Comparison of ENCODE assay signal across 8 mouse cellular contexts in the genomic region with DNA sequence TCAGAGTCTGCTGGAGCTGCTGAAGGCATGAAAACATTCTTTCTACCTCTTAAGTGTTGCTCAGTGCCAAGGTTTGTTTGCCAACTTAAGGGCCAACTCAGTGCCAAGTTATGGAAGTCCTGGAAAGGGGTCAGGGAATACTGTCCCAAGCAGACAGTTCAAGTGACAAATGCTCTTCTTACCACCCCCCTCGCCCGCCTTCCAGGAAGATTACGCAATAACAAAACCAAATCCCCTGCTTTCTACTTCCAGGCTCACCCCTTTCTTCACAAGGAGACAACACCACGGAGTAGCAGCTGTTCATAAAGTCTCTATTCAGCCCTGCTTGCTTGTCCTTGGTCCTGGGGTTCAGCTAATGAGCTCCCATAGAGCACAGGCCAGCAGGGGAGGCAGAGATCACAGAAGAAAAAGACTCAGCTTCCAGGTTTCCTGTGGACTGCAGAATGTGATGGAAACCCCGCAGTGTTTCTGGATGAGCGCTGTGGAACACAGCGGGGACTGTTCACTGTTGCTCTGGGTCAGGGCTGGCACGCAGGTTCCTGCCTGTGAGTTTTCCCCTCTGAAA. TPM values are rescaled to one million over a fixed set of nuclear protein-coding genes. Genes with fewer than 3 reads are reported as not detected.
DNase-seq lines count a peak whose midpoint lies in the region; ATAC-seq and TF ChIP-seq lines count a peak whose summit lies in the region.

No protein-coding gene starts in this region.

- no peak for DNase-seq in heart, postnatal 0 days (ENCODE audit: low spot score)
- no peak for DNase-seq in heart, adult 8-10 months (ENCODE audit: low spot score)
- peak; percentile 55 for DNase-seq in adrenal gland, postnatal 14 days
- DNase-seq in limb, embryonic 10.5 days (ENCODE audit: low spot score), result no peak
- DNase-seq in skeletal muscle tissue, adult 2 months (ENCODE audit: low read depth, low spot score), result peak; percentile 78
- DNase-seq in left cerebral cortex, adult 2 months (ENCODE audit: extremely low spot score in 1 of 2, low spot score in 2 of 2), result no peak

- intact Hi-C loops in left cerebral cortex, adult 2 months (cut with DNase I), result no loop called here

- no peaks in the 10 kb centered on the region for H3K36me3 ChIP-seq in heart, postnatal 0 days (replicated peaks; ENCODE audit: control insufficient read depth, insufficient read depth, low read length)
- H3K36me3 ChIP-seq in forebrain, embryonic 12.5 days (replicated peaks), result no peaks in the 10 kb centered on the region
- H3K36me3 ChIP-seq in limb, embryonic 10.5 days, result no peaks in the 10 kb centered on the region
- no peaks in the 10 kb centered on the region for H3K36me3 ChIP-seq in intestine, postnatal 0 days (ENCODE audit: control insufficient read depth, insufficient read depth)

- no peak for TF ChIP-seq EP300 in heart, postnatal 0 days (IDR thresholded peaks at IDR 0.05; ENCODE audit: low read depth)

- H3K4me3 ChIP-seq in heart, postnatal 0 days (ENCODE audit: low read depth, low read length), result no peak overlapping the region
- no peak overlapping the region for H3K4me3 ChIP-seq in forebrain, embryonic 12.5 days (replicated peaks)
- no peak overlapping the region for H3K4me3 ChIP-seq in limb, embryonic 10.5 days
- H3K4me3 ChIP-seq in intestine, postnatal 0 days (ENCODE audit: low read depth, low read length), result no peak overlapping the region
- no peak overlapping the region for H3K4me3 ChIP-seq in left cerebral cortex, adult 2 months

- no peak for TF ChIP-seq CTCF in heart, postnatal 0 days (IDR thresholded peaks at IDR 0.05; ENCODE audit: low read depth)
- no peak for TF ChIP-seq CTCF in intestine, postnatal 0 days (IDR thresholded peaks at IDR 0.05; ENCODE audit: low read depth)
- TF ChIP-seq CTCF in left cerebral cortex, adult 2 months (IDR thresholded peaks at IDR 0.05), result no peak

- H3K9ac ChIP-seq in heart, postnatal 0 days (replicated peaks; ENCODE audit: low read depth, low read length), result no peak overlapping the region
- no peak overlapping the region for H3K9ac ChIP-seq in forebrain, embryonic 12.5 days
- H3K9ac ChIP-seq in intestine, postnatal 0 days (ENCODE audit: low read depth, low read length), result no peak overlapping the region

- H3K9me3 ChIP-seq in heart, postnatal 0 days (replicated peaks; ENCODE audit: control insufficient read depth, low read length), result no peaks in the 10 kb centered on the region
- no peaks in the 10 kb centered on the region for H3K9me3 ChIP-seq in forebrain, embryonic 12.5 days
- no peaks in the 10 kb centered on the region for H3K9me3 ChIP-seq in limb, embryonic 10.5 days (replicated peaks)
- H3K9me3 ChIP-seq in intestine, postnatal 0 days (ENCODE audit: control insufficient read depth), result no peaks in the 10 kb centered on the region

- no peak for ATAC-seq in heart, postnatal 0 days (ENCODE audit: insufficient read depth, low read depth)
- peak; percentile 30; the same call in 1 of the 2 replicates for ATAC-seq in forebrain, embryonic 12.5 days (ENCODE audit: low FRiP score)
- ATAC-seq in intestine, postnatal 0 days, result no peak

- no peak overlapping the region for H3K4me2 ChIP-seq in heart, postnatal 0 days (ENCODE audit: low read depth, low read length)
- H3K4me2 ChIP-seq in forebrain, embryonic 12.5 days, result no peak overlapping the region
- no peak overlapping the region for H3K4me2 ChIP-seq in intestine, postnatal 0 days (replicated peaks; ENCODE audit: low read depth)

- peak overlapping the region; percentile 50 for H3K27ac ChIP-seq in heart, postnatal 0 days (ENCODE audit: low read depth)
- peak overlapping the region; percentile 25; the same call in 1 of the 2 replicates for H3K27ac ChIP-seq in forebrain, embryonic 12.5 days
- H3K27ac ChIP-seq in limb, embryonic 10.5 days, result peak overlapping the region; percentile 44; the same call in 1 of the 2 replicates
- no peak overlapping the region for H3K27ac ChIP-seq in intestine, postnatal 0 days (ENCODE audit: low read depth, low read length)
- H3K27ac ChIP-seq in left cerebral cortex, adult 2 months, result no peak overlapping the region

- no peaks in the 10 kb centered on the region for H3K27me3 ChIP-seq in heart, postnatal 0 days (ENCODE audit: control insufficient read depth, insufficient read depth, low read length)
- peaks cover 54% of the 10 kb centered on the region for H3K27me3 ChIP-seq in forebrain, embryonic 12.5 days
- no peaks in the 10 kb centered on the region for H3K27me3 ChIP-seq in limb, embryonic 10.5 days (ENCODE audit: low read depth, poor library complexity, severe bottlenecking)
- H3K27me3 ChIP-seq in intestine, postnatal 0 days (replicated peaks; ENCODE audit: control insufficient read depth, insufficient read depth, low read length), result no peaks in the 10 kb centered on the region

- peaks cover 25% of the 10 kb centered on the region for H3K4me1 ChIP-seq in heart, postnatal 0 days (ENCODE audit: control insufficient read depth, insufficient read depth)
- peaks cover 17% of the 10 kb centered on the region for H3K4me1 ChIP-seq in forebrain, embryonic 12.5 days
- H3K4me1 ChIP-seq in limb, embryonic 10.5 days, result peaks cover 24% of the 10 kb centered on the region
- H3K4me1 ChIP-seq in intestine, postnatal 0 days (replicated peaks; ENCODE audit: control insufficient read depth, insufficient read depth, low read length), result no peaks in the 10 kb centered on the region

- WGBS in heart, postnatal 0 days, result 74% methylated on average over 8 of the region's 8 CpGs
- WGBS in forebrain, embryonic 12.5 days, result 8% methylated on average over 8 of the region's 8 CpGs
- WGBS in limb, embryonic 10.5 days, result 63% methylated on average over 8 of the region's 8 CpGs
- WGBS in intestine, postnatal 0 days, result 67% methylated on average over 8 of the region's 8 CpGs

RNA-seq across cellular contexts. Expression of gene Hopx, which starts 22.9 kb away (rescaled TPM):
- total RNA-seq in heart, postnatal 0 days (2014; rRNA removed; ENCODE audit: low replicate concordance), result 510 and 558 TPM in 2 replicates
- polyA plus RNA-seq in heart, postnatal 0 days (2015; fragmentation: Nextera tagmentation; extraction: Ambion mirVana), result 41.0 and 42.6 TPM in 2 replicates
- 100 to 1,000 TPM; 354 to 475 (median 429) TPM for total RNA-seq in heart, adult 8-10 months (2022)
- total RNA-seq in adrenal gland, postnatal 14 days (2021), result 9.0 and 10.5 TPM in 2 replicates
- polyA plus RNA-seq in forebrain, embryonic 12.5 days (2016; fragmentation: Nextera tagmentation; extraction: Ambion mirVana), result 1.0 and 1.1 TPM in 2 replicates
- not detected in 2 replicates for polyA plus RNA-seq in limb, embryonic 10.5 days (2016; fragmentation: Nextera tagmentation; extraction: Ambion mirVana)
- 10.5 and 12.0 TPM in 2 replicates for polyA plus RNA-seq in intestine, postnatal 0 days (2015; fragmentation: Nextera tagmentation; extraction: Ambion mirVana)
- total RNA-seq in left cerebral cortex, adult 2 months (2021), result 10 to 100 TPM; 26.2 to 26.5 TPM

Comparison
In these comparisons a context has a peak if more than half of its experiments do, and no peak if none do; other contexts are left out.
1. DNase-seq: peak in adrenal gland, postnatal 14 days (single experiment) and skeletal muscle tissue, adult 2 months (single experiment); none in heart, postnatal 0 days (single experiment), heart, adult 8-10 months (single experiment), limb, embryonic 10.5 days (single experiment) and left cerebral cortex, adult 2 months (0 of 2).
2. H3K27ac ChIP-seq: peak in heart, postnatal 0 days (single experiment), forebrain, embryonic 12.5 days (single experiment) and limb, embryonic 10.5 days (single experiment); none in intestine, postnatal 0 days (single experiment) and left cerebral cortex, adult 2 months (single experiment).
3. RNA of gene Hopx, which starts 22.9 kb away (total RNA-seq): 510 to 558 TPM in heart, postnatal 0 days and 354 to 475 TPM in heart, adult 8-10 months; 26.2 to 26.5 TPM in left cerebral cortex, adult 2 months and 9.0 to 10.5 TPM in adrenal gland, postnatal 14 days; every median in the first group is over 10 times any median in the second.